Mouse (Mus musculus) lung, adult 2 months (tissue): ENCODE results near the gene Gramd4. TPM values are rescaled to one million over a fixed set of nuclear protein-coding genes. Genes with fewer than 3 reads are reported as not detected.

ENCODE experiments used
- DNase-seq: peaks from one replicate; pipeline ENCODE4 v3.0.0; 2022
- H3K4me1 ChIP-seq: fragments of 200-500 bp; 2 replicates; pipeline ENCODE4 v1.6.1; 2011; ENCODE audit warnings: low read length; ENCODE audit not compliant: control insufficient read depth, insufficient read depth
- H3K4me3 ChIP-seq: fragments of 200-500 bp; replicated peaks from 2 replicates; pipeline ENCODE3; 2011; ENCODE audit warnings: low read depth, mild to moderate bottlenecking, control low read depth, low read length; ENCODE audit errors: extremely low read depth
- CTCF ChIP-seq: fragments of 200-500 bp; IDR thresholded peaks from 2 replicates; pipeline ENCODE4 v1.5.1; 2011; ENCODE audit warnings: mild to moderate bottlenecking, low read length, control low read depth; ENCODE audit not compliant: insufficient read depth
- POLR2A ChIP-seq: fragments of 200-500 bp; IDR thresholded peaks from 2 replicates; pipeline ENCODE4 v1.6.1; 2011; ENCODE audit warnings: low read depth, mild to moderate bottlenecking, control low read depth, low read length, borderline replicate concordance; ENCODE audit errors: extremely low read depth
- WGBS: fragments of 180-500 bp; shearing (Covaris S2); methylation state at CpG from one replicate; pipeline ENCODE4 v1.1.7; 2018; 5-methylcytosine and 5-hydroxymethylcytosine counted together
- polyA plus RNA-seq: library from polyadenylated mRNA; depleted of rRNA; stranded (reverse); fragments of >200 nt; gene quantifications from 2 replicates; pipeline ENCODE4 v1.2.3, GENCODE M21; 2012

Gene Gramd4
- polyA plus RNA-seq, 1 experiment: 24.4 TPM

DNA sequence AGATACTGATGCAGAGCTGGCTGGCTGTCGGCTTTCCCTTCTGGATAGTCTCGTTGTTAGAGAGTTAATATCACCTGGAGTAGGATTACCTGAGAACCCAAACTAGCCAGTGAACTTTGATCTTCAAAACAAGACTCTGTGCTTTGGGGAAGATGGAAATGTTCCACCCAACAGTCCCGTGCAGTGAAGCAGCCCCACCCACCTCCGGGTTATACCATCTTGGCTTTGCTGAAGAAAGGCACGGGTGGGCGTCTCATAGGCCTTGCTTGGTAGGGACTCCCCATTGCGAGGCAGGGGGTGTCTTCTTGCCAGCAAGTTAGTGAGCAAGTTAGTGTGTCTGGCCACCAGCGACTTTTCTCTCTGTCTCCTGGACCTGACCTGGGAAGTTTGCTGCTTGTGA lies 18.9 kb downstream of the Gramd4 start:
- no peak overlapping the region for H3K4me3 ChIP-seq
- TF ChIP-seq POLR2A (no peak), CTCF (no peak)

DNA sequence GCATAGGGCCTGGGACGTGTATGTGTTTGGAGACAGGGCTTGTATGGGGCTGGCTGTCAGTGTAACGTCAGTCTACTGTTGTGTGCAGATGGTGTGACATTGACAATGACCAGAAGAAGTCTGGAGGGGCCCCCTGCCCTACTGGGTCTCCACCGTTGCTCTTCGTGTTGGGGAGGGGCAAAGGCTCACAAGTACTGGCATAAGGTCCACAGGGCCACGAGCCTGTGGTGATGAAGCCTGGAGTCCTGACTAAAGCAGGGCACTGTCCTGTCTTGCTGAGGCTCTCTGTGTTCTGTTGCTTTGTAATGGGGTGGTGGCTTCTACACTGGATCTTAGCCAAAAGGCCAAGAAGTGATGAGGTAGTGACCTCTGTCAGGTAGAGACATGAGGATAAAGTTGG lies 20.4 kb downstream of the Gramd4 start:
- DNase-seq: no peak
- Histone ChIP-seq H3K4me1 (no peaks in the 10 kb centered on the region; the same call in 1 of the 2 replicates), H3K4me3 (no peak overlapping the region)
- TF ChIP-seq POLR2A (no peak), CTCF (no peak)
- WGBS: 66% methylated on average over 5 of the region's 5 CpGs

More for the DNA sequence above, 18.9 kb downstream of the Gramd4 start:
- WGBS: 80% methylated on average over 8 of the region's 8 CpGs
- H3K4me1 ChIP-seq: no peaks in the 10 kb centered on the region; the same call in 1 of the 2 replicates
- DNase-seq: no peak

DNA sequence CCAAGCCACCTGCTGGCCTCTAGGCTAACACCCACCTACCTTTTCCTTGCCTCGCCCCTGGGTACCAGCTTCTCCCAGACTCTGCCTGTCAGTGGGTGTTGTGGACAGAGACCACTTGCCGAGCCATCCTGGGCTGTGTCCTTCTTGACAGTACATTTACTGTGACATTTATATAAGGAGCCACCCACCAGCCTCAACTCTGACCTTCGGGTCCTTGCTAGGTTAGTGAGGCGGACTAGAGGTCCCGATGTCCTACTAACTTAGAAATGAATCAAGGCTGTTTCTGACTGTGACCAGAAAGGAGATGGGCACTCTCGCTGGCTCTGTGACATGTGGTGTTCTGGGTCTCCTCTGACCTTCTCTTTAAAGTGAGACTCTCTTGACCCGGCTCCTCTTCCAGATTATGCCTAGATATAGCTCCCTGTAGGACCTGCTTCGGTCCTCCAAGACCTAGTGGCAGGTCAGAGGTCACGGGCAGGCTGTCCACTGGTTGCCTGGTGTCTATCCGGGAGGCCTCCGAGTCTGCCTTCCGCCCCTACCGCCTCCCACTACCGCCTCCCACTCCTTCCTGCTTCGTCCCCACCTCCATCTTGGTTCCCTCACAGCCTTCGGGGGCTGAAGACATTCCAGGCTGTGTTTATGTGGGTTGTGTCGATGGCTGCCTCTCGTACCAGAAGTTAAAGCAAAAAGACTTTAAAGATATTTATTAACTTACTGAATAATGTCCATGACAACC lies 21.2 kb downstream of the Gramd4 start:
- Histone ChIP-seq H3K4me1 (no peaks in the 10 kb centered on the region; the same call in 1 of the 2 replicates), H3K4me3 (no peak overlapping the region)
- TF ChIP-seq CTCF (no peak), POLR2A (no peak)
- WGBS: 68% methylated on average over 18 of the region's 18 CpGs
- DNase-seq: no peak

DNA sequence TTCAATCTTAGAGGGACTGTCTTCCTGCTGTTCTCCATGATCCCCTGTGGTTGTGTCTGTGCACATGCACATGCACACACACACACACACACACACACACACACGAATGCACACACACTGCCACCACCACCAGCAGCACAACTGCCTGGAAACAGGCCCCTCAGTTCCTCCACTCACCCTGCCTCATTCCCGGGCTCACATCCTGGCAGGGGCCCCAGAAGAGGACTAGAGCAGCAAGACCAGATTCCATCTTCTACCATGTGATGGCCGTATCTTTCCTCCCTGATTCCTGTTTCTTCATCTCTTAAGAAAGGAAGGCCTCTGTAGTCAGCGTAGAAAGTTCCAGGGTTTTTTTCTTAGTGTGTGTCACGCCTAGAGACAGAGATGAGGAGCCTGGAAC lies 22.0 kb downstream of the Gramd4 start:
- Histone ChIP-seq H3K4me1 (no peaks in the 10 kb centered on the region; the same call in 1 of the 2 replicates), H3K4me3 (no peak overlapping the region)
- TF ChIP-seq CTCF (no peak), POLR2A (no peak)
- whole genome bisulfite sequencing: 55% methylated on average over 5 of the region's 5 CpGs
- no peak for DNase-seq

DNA sequence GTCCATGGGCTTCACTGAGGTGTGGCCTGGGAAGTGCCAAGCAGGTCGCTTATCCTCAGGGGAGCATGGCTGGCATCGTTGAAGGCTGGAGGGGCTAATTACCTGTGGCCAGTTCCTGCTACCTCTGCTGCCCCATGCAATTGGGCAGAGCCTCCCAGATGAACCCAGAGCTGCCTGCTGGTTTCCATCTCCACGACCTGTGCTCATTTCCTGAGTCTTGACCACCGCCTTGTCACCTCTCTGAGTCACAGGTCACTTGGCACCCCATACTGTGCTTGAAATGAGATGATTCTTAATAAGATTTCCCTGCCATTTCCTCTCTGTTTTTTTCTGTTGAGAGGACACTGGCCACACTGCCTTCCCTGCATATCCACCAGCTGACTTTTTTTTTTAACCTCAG lies 22.4 kb downstream of the Gramd4 start:
- TF ChIP-seq CTCF: no peak
- TF ChIP-seq POLR2A: no peak
- DNase-seq: no peak
- WGBS: 52% methylated on average over 4 of the region's 4 CpGs
- Histone ChIP-seq H3K4me1 (no peaks in the 10 kb centered on the region; the same call in 1 of the 2 replicates), H3K4me3 (no peak overlapping the region)

DNA sequence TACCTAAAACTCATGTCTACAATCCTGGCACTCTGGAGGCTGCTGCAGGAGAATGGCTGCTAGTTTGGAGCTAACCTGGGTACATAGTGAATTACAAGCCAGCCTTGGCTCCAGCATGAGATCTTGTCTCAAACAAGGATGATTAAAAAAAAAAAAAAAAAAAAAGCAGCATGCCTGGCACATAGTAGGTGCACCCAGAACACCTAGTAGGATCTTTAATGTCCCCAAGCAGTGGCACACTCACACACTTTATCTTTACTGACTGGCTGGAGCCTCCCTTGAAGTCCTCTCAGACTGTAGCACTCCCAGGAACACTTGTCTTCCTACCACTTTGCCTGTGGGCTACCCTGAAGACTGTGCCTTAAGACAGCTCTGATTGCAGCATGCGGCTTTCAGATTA lies 22.9 kb downstream of the Gramd4 start:
- no peak for DNase-seq
- 95% methylated on average over 1 of the region's 1 CpGs for WGBS
- no peak for TF ChIP-seq CTCF
- no peak for TF ChIP-seq POLR2A
- no peak overlapping the region for H3K4me3 ChIP-seq
- peaks cover 2% of the 10 kb centered on the region; the same call in 1 of the 2 replicates for H3K4me1 ChIP-seq

DNA sequence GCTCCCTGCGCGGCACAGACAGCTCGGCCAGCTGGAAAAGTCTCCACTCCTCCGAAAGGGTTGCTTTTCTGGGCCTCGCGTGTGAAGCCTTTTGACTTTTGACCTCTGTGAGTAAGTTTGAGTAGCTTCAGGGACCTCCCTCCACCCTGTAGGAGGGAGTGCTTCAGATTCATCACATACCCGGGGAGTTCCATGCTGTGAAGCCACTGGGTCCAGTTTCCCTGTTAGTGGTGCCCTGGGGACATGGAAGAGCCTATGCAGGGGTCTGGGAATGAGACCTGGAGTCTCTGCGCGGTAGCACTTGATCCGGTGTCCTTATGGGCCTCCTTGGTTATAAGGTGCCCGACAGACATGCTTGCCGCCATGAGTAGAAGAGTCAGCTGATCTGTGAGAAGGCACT lies 24.2 kb downstream of the Gramd4 start:
- DNase-seq: no peak
- WGBS: 76% methylated on average over 12 of the region's 12 CpGs
- Histone ChIP-seq H3K4me3 (no peak overlapping the region), H3K4me1 (peaks cover 7% of the 10 kb centered on the region)
- TF ChIP-seq POLR2A (no peak), CTCF (no peak)

DNA sequence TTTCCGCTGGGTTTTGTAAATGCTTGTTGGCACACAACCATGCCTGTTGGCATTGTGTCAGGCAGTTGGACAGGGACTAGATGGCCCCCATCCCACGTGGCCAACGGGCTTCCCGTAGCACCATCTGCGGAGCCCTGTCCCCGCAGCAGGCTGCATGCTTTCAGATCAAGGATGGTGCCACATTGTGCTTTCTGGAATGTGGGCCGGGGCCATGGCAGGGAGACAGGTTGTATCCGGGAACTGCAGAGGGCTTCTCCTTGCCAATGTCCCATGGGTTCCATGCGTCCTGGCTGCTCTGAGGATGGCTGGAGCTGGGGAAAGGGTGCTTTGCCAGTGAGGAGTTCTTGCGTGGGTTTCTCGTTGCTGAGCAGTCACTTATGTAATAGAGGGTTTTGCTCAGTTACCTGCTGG lies 25.1 kb downstream of the Gramd4 start:
- no peak overlapping the region for H3K4me3 ChIP-seq
- WGBS: 84% methylated on average over 11 of the region's 11 CpGs
- TF ChIP-seq CTCF (no peak), POLR2A (no peak)
- no peak for DNase-seq
- H3K4me1 ChIP-seq: peaks cover 9% of the 10 kb centered on the region

DNA sequence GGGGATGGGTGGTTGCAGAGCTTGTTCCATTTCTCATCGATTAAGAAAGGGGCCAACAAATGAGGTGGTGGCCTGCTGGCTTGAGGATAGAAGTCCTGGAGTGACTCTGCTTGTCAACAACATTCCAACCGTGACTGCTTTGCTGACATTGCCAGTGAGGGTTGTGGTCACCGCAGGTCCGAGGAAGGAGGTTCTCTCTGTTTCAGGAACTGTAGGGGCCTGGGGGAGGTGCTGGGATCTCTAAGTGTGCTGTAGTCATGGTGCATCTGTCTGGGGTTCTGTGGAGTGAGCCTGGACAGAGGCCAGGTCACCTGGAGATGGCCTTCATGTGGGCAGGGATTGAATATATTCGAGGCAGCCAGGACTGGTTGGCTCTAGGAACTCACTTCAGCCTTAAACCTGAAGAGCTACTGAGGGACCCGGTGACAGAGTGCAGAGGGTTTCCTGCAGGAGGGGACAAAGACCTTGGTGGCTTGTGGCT lies 25.8 kb downstream of the Gramd4 start:
- H3K4me1 ChIP-seq: peaks cover 9% of the 10 kb centered on the region
- no peak for TF ChIP-seq POLR2A
- no peak for TF ChIP-seq CTCF
- DNase-seq: no peak
- 40% methylated on average over 6 of the region's 6 CpGs for WGBS
- H3K4me3 ChIP-seq: no peak overlapping the region
